Mouse (Mus musculus) G1E (cell line): Measurements from ENCODE around the gene Gpr152. TPM values are rescaled to one million over a fixed set of nuclear protein-coding genes. Genes with fewer than 3 reads are reported as not detected.

Experiments
- ATAC-seq: 2 replicates; pipeline ENCODE4 v1.8.0; 2016; ENCODE audit warnings: mild to moderate bottlenecking; ENCODE audit not compliant: insufficient number of reproducible peaks, poor library complexity, low FRiP score, severe bottlenecking; ENCODE audit errors: extremely low read depth
- DNase-seq: peaks from one replicate; pipeline ENCODE4 v3.0.0; 2012; ENCODE audit warnings: low spot score
- H3K27me3 ChIP-seq: 2 replicates; pipeline ENCODE4 v1.6.1; 2012; ENCODE audit warnings: mild to moderate bottlenecking, low read length, inconsistent platforms; ENCODE audit not compliant: insufficient read depth
- H3K36me3 ChIP-seq: replicated peaks from 2 replicates; pipeline ENCODE3; 2012; ENCODE audit warnings: mild to moderate bottlenecking, inconsistent platforms
- H3K4me1 ChIP-seq: 2 replicates; pipeline ENCODE4 v1.6.1; 2012; ENCODE audit warnings: low read depth, low read length, inconsistent platforms, mixed read lengths; ENCODE audit not compliant: insufficient read depth
- H3K4me3 ChIP-seq: 2 replicates; pipeline ENCODE4 v1.5.1; 2012; ENCODE audit warnings: low read depth, mild to moderate bottlenecking, inconsistent platforms, low read length, moderate library complexity, mixed read lengths
- H3K9me3 ChIP-seq: replicated peaks from 2 replicates; pipeline ENCODE4 v1.6.1; 2012; ENCODE audit warnings: inconsistent platforms
- CTCF ChIP-seq: IDR thresholded peaks from 2 replicates; pipeline ENCODE4 v1.5.1; 2012; ENCODE audit warnings: low read depth, low read length, inconsistent platforms, mixed read lengths
- GATA1 ChIP-seq: IDR thresholded peaks from 2 replicates; pipeline ENCODE4 v1.6.1; 2012; ENCODE audit warnings: borderline replicate concordance, low read length, inconsistent platforms, mixed read lengths
- GATA2 ChIP-seq: IDR thresholded peaks from 2 replicates; pipeline ENCODE4 v1.6.1; 2012; ENCODE audit warnings: low read depth, low read length, inconsistent platforms, borderline replicate concordance
- POLR2AphosphoS5 ChIP-seq: IDR thresholded peaks from 2 replicates; pipeline ENCODE4 v1.6.1; 2012; ENCODE audit warnings: low read depth, low read length, inconsistent platforms; ENCODE audit not compliant: insufficient replicate concordance
- TAL1 ChIP-seq: conservative IDR thresholded peaks from 2 replicates; pipeline ENCODE4 v1.6.1; 2012; ENCODE audit warnings: low read depth, low read length, inconsistent platforms, mixed read lengths
- polyA plus RNA-seq: library from polyadenylated mRNA; stranded (reverse); fragments of >175 nt; gene quantifications from 2 replicates; pipeline ENCODE4 v1.2.3, GENCODE M21; 2012
- total RNA-seq, 2 experiments: library from RNA; stranded (forward) in 1 of 2; stranded (reverse) in 1 of 2; fragments of 200-1000 nt in 1 of 2; fragments of >200 nt in 1 of 2; fragmentation: Nextera tagmentation in 1 of 2; gene quantifications; 2 replicates each; pipeline ENCODE4 v1.2.3; 2014 to 2017

The Gpr152 gene
- total and polyA plus RNA-seq, 3 experiments = 0.11 TPM; not detected in 2

DNA sequence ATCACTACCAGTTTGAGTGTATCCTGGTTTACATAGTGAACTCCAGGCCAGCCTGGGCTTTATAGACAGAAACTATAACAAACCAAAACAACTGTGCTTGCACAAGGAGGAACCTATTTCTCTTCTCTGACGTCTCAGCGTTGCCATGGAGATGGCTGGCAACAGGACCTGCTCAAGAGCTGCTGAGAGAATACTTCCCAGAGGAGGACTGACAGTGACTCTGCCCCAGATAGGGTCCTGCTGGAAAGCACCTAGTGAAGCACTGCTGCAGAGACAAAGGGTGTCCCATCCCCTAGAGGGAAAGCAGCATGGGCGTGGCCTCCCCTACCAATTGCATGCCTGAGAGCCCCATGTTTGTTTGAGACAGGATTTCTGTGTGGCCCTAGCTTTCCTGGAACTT lies 42.3 kb downstream of the Gpr152 start:
- Histone ChIP-seq H3K27me3 (peaks cover 17% of the 10 kb centered on the region), H3K36me3 (peaks cover 53% of the 10 kb centered on the region), H3K4me3 (no peak overlapping the region), H3K4me1 (peaks cover 26% of the 10 kb centered on the region), H3K9me3 (no peaks in the 10 kb centered on the region)
- no peak for DNase-seq
- no peak for ATAC-seq
- no peak for TF ChIP-seq TAL1
- TF ChIP-seq POLR2AphosphoS5 = no peak
- TF ChIP-seq GATA2 = no peak
- TF ChIP-seq GATA1 = no peak
- TF ChIP-seq CTCF = no peak

DNA sequence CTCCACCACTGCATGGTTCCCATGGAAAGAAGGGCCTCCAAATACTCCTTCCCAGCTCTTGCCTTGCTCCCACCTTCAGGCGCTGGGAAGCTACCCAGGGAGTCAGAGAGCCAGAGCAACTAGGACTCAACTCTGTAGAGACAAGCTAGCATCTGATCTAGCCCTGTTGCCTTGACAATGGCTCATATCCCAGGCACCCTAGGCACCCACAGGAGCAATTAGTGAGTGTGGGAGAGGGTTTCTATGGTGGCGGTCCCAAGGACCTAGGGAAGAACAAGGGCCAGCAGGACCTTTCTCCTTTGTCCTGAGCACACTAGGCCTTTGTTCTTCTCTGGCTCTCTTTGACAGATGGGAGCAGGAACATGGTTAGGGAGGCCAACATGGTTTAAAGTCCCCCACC lies 44.1 kb downstream of the Gpr152 start:
- ATAC-seq (no peak), DNase-seq (no peak)
- H3K4me3 ChIP-seq = no peak overlapping the region
- H3K27me3 ChIP-seq = peaks cover 10% of the 10 kb centered on the region
- peaks cover 33% of the 10 kb centered on the region for H3K4me1 ChIP-seq
- no peaks in the 10 kb centered on the region for H3K9me3 ChIP-seq
- TF ChIP-seq TAL1 (no peak), CTCF (no peak), GATA2 (no peak), POLR2AphosphoS5 (no peak), GATA1 (no peak)
- peaks cover 70% of the 10 kb centered on the region for H3K36me3 ChIP-seq

DNA sequence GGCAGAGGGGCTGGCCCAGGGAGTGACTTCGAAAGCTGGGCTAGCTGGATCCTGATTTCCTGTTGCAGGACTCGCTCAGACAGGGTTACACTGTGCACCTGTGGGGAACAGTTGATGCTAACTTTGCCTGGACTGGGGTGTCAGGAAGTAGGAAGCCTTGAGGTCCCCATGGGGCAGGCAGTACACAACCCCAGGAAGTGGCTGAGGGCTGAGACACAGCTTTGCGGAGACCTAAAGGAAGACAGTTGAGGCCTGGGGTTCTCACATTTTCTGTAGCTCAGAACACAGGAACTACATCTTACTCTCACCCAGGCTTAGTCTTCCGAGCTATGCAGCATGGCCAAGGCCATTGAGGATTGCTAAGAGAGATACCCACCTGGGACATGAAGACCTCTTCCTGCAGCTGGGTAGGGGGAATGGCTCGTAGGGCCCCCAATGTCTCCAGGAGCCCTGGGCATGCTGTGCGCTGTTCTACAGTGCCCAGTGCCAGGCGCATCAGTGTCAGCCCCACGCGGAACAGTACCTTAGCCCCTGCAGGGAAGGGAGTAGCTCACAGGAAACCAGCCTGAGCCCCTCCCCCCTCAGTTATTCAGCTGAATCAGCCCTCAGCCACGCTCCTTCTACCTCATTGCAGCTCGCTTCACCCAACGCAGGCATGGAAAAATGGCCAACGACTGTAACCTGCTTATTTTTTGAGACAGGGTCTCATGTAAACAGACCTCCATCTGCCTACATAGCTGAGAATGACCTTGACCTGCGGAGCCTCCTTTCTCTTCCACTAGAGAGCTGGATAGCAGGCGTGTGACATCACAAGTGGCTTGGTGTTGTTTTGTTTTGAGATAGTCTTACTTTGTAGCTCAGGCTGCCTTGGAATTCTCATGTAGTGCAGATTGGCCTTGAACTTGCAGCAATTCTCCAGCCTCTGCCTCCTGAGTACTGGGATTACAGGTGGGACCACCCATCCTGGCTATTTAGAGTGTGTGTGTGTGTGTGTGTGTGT lies 45.7 kb downstream of the Gpr152 start:
- Histone ChIP-seq H3K27me3 (peaks cover 4% of the 10 kb centered on the region), H3K4me1 (peaks cover 43% of the 10 kb centered on the region), H3K4me3 (no peak overlapping the region), H3K9me3 (no peaks in the 10 kb centered on the region), H3K36me3 (peaks cover 81% of the 10 kb centered on the region)
- TF ChIP-seq GATA1 (no peak), TAL1 (no peak), CTCF (no peak), GATA2 (no peak), POLR2AphosphoS5 (no peak)
- DNase-seq = no peak
- ATAC-seq = no peak

DNA sequence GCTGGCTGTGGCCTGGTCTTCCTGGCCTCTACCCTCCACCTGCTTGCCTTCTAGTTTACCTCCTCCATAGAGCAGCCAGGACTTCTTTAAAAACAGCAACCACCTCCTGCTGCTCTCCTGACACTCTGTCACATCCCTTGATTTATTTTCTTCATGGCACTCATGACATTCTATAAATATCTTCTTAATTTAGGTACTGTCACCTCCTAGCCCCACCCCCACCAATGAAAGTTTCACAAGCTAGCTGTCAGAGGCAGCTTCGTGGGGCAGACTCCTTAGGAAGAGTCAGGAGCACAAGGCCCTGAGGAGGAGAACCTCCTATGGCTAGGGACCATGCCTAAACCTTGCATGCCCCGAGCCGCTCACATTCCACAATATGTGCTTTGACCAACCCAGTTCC lies 47.7 kb downstream of the Gpr152 start:
- no peak for DNase-seq
- H3K9me3 ChIP-seq = no peaks in the 10 kb centered on the region
- no peak for ATAC-seq
- no peaks in the 10 kb centered on the region; the same call in 1 of the 2 replicates for H3K27me3 ChIP-seq
- no peak overlapping the region for H3K4me3 ChIP-seq
- peaks cover 72% of the 10 kb centered on the region for H3K36me3 ChIP-seq
- peaks cover 52% of the 10 kb centered on the region for H3K4me1 ChIP-seq
- TF ChIP-seq GATA2 = no peak
- no peak for TF ChIP-seq CTCF
- TF ChIP-seq TAL1 = no peak
- no peak for TF ChIP-seq POLR2AphosphoS5
- TF ChIP-seq GATA1 = no peak

DNA sequence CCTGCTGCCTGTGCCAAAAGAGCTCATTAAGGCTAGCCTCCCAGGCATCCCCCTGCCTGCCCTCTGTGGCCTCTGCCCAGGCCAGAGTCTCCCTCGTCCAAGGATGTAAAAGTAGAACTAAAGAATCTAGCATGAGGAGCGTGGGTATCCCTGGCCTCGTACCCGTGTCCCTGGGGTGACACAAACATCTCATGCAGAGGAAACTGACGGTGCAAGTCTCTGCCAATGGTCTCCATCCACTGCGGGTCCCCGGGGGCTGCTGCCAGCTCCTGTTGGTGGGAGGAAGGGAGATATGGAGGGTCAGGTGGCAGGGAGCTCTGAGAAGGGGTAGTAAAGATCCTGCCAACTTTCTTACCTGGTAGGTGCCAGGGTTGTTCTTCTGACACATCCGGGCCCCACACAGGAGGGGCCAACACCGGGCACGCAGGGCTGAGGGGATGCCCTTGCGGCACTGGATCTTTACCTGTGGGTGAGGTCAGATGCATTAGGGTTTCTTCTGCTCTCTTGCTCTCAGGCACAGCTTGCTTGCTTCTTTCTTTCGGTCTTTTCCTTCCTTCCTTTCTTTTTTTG lies 49.5 kb downstream of the Gpr152 start:
- Histone ChIP-seq H3K27me3 (no peaks in the 10 kb centered on the region; the same call in 1 of the 2 replicates), H3K9me3 (no peaks in the 10 kb centered on the region), H3K36me3 (peaks cover 70% of the 10 kb centered on the region), H3K4me3 (no peak overlapping the region), H3K4me1 (peaks cover 65% of the 10 kb centered on the region)
- no peak for DNase-seq
- ATAC-seq = no peak
- no peak for TF ChIP-seq GATA1
- no peak for TF ChIP-seq POLR2AphosphoS5
- no peak for TF ChIP-seq CTCF
- TF ChIP-seq TAL1 = no peak
- TF ChIP-seq GATA2 = no peak

DNA sequence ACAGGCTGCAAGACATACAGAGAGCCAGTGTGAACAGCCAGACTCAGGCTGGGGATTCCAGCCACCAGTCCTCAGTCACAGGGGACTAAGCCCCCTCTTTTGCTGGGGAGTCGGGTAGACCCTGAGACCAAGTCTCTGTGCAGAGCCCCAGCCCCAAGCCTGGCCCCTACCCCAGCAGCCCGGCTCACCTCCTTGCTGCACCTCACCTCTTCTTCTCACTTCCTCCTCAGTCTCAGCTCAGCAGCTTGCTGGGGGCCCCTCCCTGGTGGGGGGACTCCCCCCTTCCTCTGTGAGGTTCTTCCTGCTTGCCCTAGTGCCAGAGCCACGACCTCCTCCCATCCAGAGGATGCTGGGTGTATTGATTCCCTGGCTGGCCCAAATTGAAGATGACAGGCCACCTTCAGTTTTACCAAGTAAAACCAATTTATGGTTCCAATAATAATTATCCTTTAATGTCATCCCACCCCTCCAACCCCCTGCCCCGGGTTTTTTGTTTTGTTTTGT lies 51.3 kb downstream of the Gpr152 start, which contains the start of gene Tbc1d10c:
Gene Tbc1d10c (minus strand): TSS at position 454 of the 504 bp plus-strand sequence.
- H3K36me3 ChIP-seq = peaks cover 70% of the 10 kb centered on the region
- no peaks in the 10 kb centered on the region; the same call in 1 of the 2 replicates for H3K27me3 ChIP-seq
- peak within 1 kb of the TSS; percentile 78 for H3K4me3 ChIP-seq
- H3K9me3 ChIP-seq = no peaks in the 10 kb centered on the region
- peak; percentile 84 for DNase-seq
- ATAC-seq = peak; percentile 54
- TF ChIP-seq GATA2 (no peak), CTCF (no peak), GATA1 (no peak), POLR2AphosphoS5 (no peak), TAL1 (no peak)
- H3K4me1 ChIP-seq = peaks cover 67% of the 10 kb centered on the region
